Mouse (Mus musculus): ENCODE results near the gene Tpm3-rs7. TPM values are rescaled to one million over a fixed set of nuclear protein-coding genes. Genes with fewer than 3 reads are reported as not detected.

Gene Tpm3-rs7
- polyA plus RNA-seq (2012; rRNA removed; ENCODE audit: low replicate concordance): 0.46 and 0.67 TPM in 2 replicates

DNA sequence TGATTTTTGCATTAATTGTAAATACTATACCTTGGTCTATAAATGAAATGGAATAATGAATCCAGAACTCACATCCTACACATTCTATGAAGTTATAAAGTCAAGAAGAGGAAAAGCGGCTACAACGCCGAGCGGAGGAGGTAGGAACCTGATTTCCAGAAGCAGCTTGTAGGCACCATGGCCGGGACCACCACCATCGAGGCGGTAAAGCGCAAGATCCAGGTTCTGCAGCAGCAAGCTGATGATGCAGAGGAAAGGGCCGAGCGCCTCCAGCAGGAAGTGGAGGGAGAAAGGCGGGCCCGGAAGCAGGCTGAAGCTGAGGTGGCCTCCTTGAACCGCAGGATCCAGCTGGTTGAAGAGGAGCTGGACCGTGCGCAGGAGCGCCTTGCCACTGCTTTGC lies at the start of gene Tpm3-rs7:
Gene Tpm3-rs7 (plus strand): TSS at position 110 of the 400 bp plus-strand sequence.

